Mouse (Mus musculus): ENCODE measurements around the gene Zbtb12. TPM values are rescaled to one million over a fixed set of nuclear protein-coding genes. Genes with fewer than 3 reads are reported as not detected.

Gene Zbtb12
- polyA plus RNA-seq, 1 experiment from 2014 or later, result 2.1 TPM

- Histone ChIP-seq H3K4me3 (ENCODE audit: low read length) (no peak overlapping the region), H3K4me1 (ENCODE audit: control insufficient read depth, insufficient read depth, low read length) (no peaks in the 10 kb centered on the region), H3K9ac (ENCODE audit: low read depth, low read length) (no peak overlapping the region), H3K4me2 (replicated peaks; ENCODE audit: low read depth, low read length) (no peak overlapping the region), H3K36me3 (ENCODE audit: control insufficient read depth, insufficient read depth, low read length) (no peaks in the 10 kb centered on the region), H3K27ac (ENCODE audit: low read depth, low read length) (no peak overlapping the region), H3K27me3 (ENCODE audit: control insufficient read depth, insufficient read depth, low read length) (no peaks in the 10 kb centered on the region), H3K9me3 (ENCODE audit: control insufficient read depth, low read length) (no peaks in the 10 kb centered on the region)
- WGBS, result 88% methylated on average over 5 of the region's 5 CpGs
- ATAC-seq (ENCODE audit: low FRiP score, low TSS enrichment), result no peak
These were observed 8.7 kb downstream of the Zbtb12 start for GRCm38 (mm10) chr17:34887942-34888341.

- no peaks in the 10 kb centered on the region for H3K9me3 ChIP-seq (ENCODE audit: control insufficient read depth, low read length)
- no peaks in the 10 kb centered on the region for H3K4me1 ChIP-seq (ENCODE audit: control insufficient read depth, insufficient read depth, low read length)
- ATAC-seq (ENCODE audit: low FRiP score, low TSS enrichment), result no peak
- no peak overlapping the region for H3K4me2 ChIP-seq (replicated peaks; ENCODE audit: low read depth, low read length)
- H3K27me3 ChIP-seq (ENCODE audit: control insufficient read depth, insufficient read depth, low read length), result no peaks in the 10 kb centered on the region
- 80% methylated on average over 12 of the region's 12 CpGs for WGBS
- H3K4me3 ChIP-seq (ENCODE audit: low read length), result no peak overlapping the region
- H3K9ac ChIP-seq (ENCODE audit: low read depth, low read length), result no peak overlapping the region
- H3K27ac ChIP-seq (ENCODE audit: low read depth, low read length), result no peak overlapping the region
- no peaks in the 10 kb centered on the region for H3K36me3 ChIP-seq (ENCODE audit: control insufficient read depth, insufficient read depth, low read length)
These were observed 10.9 kb downstream of the Zbtb12 start for GRCm38 (mm10) chr17:34890074-34890743.

GRCm38 (mm10) chr17:34891377-34891776 lies 12.1 kb downstream of the Zbtb12 start:
- Histone ChIP-seq H3K9me3 (ENCODE audit: control insufficient read depth, low read length) (no peaks in the 10 kb centered on the region), H3K4me2 (replicated peaks; ENCODE audit: low read depth, low read length) (no peak overlapping the region), H3K36me3 (ENCODE audit: control insufficient read depth, insufficient read depth, low read length) (peaks cover 5% of the 10 kb centered on the region), H3K4me1 (ENCODE audit: control insufficient read depth, insufficient read depth, low read length) (peaks cover 4% of the 10 kb centered on the region), H3K4me3 (ENCODE audit: low read length) (no peak overlapping the region), H3K27me3 (ENCODE audit: control insufficient read depth, insufficient read depth, low read length) (no peaks in the 10 kb centered on the region), H3K27ac (ENCODE audit: low read depth, low read length) (no peak overlapping the region), H3K9ac (ENCODE audit: low read depth, low read length) (no peak overlapping the region)
- WGBS, result 93% methylated on average over 2 of the region's 2 CpGs
- ATAC-seq (ENCODE audit: low FRiP score, low TSS enrichment), result no peak

DNA sequence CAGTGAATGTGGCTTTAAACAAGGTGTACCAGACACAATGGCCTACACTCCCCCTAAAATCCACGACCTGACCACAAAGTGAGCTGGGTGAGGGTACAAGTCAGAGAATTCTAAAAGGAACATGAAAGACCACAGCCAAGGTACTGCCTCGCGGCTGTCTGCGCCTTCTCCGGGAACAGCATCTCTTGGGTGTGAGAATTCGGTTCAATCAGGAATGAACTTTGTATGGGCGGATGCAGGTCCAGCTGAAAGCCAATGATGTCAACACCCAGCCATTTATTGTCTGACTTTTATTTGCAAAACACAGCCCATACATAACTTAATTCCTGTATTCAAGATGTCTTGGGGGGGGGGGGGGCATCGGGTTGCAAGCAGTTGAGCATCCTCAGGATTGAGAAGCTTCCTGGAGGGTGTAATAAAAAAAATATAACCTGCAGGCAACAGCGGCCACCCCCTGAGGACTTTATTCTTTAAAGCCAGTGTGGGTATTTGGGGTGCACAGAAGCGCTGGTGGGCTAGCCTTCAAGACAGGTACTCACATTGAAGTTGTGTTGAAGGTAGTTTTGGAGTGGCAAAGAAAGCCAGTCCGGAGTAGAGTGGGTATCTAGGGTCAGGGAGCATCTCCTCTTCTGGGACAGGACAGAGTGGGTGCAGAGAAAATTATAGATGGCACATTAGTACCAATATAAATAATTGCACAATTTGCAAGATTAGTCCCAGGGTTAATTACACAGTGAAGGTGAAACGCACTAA lies 14.0 kb downstream of the Zbtb12 start:
- Histone ChIP-seq H3K36me3 (ENCODE audit: control insufficient read depth, insufficient read depth, low read length) (peaks cover 7% of the 10 kb centered on the region), H3K4me2 (replicated peaks; ENCODE audit: low read depth, low read length) (peak overlapping the region; percentile 79), H3K9ac (ENCODE audit: low read depth, low read length) (peak overlapping the region; percentile 48; the same call in 1 of the 2 replicates), H3K27ac (ENCODE audit: low read depth, low read length) (peak overlapping the region; percentile 74; the same call in 1 of the 2 replicates), H3K27me3 (ENCODE audit: control insufficient read depth, insufficient read depth, low read length) (no peaks in the 10 kb centered on the region), H3K9me3 (ENCODE audit: control insufficient read depth, low read length) (no peaks in the 10 kb centered on the region), H3K4me3 (ENCODE audit: low read length) (peak overlapping the region; percentile 53), H3K4me1 (ENCODE audit: control insufficient read depth, insufficient read depth, low read length) (peaks cover 10% of the 10 kb centered on the region)
- ATAC-seq (ENCODE audit: low FRiP score, low TSS enrichment), result no peak
- 74% methylated on average over 12 of the region's 12 CpGs for WGBS

GRCm38 (mm10) chr17:34894074-34894597 lies 14.9 kb downstream of the Zbtb12 start:
- peak overlapping the region; percentile 79 for H3K4me2 ChIP-seq (replicated peaks; ENCODE audit: low read depth, low read length)
- H3K9ac ChIP-seq (ENCODE audit: low read depth, low read length), result peak overlapping the region; percentile 78
- WGBS, result under 1% methylated on average over 42 of the region's 51 CpGs
- peak overlapping the region; percentile 53 for H3K4me3 ChIP-seq (ENCODE audit: low read length)
- H3K9me3 ChIP-seq (ENCODE audit: control insufficient read depth, low read length), result no peaks in the 10 kb centered on the region
- peaks cover 7% of the 10 kb centered on the region for H3K36me3 ChIP-seq (ENCODE audit: control insufficient read depth, insufficient read depth, low read length)
- H3K4me1 ChIP-seq (ENCODE audit: control insufficient read depth, insufficient read depth, low read length), result peaks cover 10% of the 10 kb centered on the region
- H3K27ac ChIP-seq (ENCODE audit: low read depth, low read length), result peak overlapping the region; percentile 75
- peak; percentile 92 for ATAC-seq (ENCODE audit: low FRiP score, low TSS enrichment)
- H3K27me3 ChIP-seq (ENCODE audit: control insufficient read depth, insufficient read depth, low read length), result no peaks in the 10 kb centered on the region

GRCm38 (mm10) chr17:34894801-34895530 lies 15.7 kb downstream of the Zbtb12 start:
- Histone ChIP-seq H3K9me3 (ENCODE audit: control insufficient read depth, low read length) (no peaks in the 10 kb centered on the region), H3K9ac (ENCODE audit: low read depth, low read length) (peak overlapping the region; percentile 78), H3K4me2 (replicated peaks; ENCODE audit: low read depth, low read length) (peak overlapping the region; percentile 79), H3K36me3 (ENCODE audit: control insufficient read depth, insufficient read depth, low read length) (peaks cover 7% of the 10 kb centered on the region), H3K4me1 (ENCODE audit: control insufficient read depth, insufficient read depth, low read length) (peaks cover 10% of the 10 kb centered on the region), H3K27me3 (ENCODE audit: control insufficient read depth, insufficient read depth, low read length) (no peaks in the 10 kb centered on the region), H3K27ac (ENCODE audit: low read depth, low read length) (peak overlapping the region; percentile 75), H3K4me3 (ENCODE audit: low read length) (peak overlapping the region; percentile 53)
- peak; percentile 21 for ATAC-seq (ENCODE audit: low FRiP score, low TSS enrichment)
- WGBS, result 6% methylated on average over 49 of the region's 51 CpGs

GRCm38 (mm10) chr17:34895724-34896123 lies 16.4 kb downstream of the Zbtb12 start:
- no peaks in the 10 kb centered on the region for H3K9me3 ChIP-seq (ENCODE audit: control insufficient read depth, low read length)
- peak overlapping the region; percentile 75; the same call in 1 of the 2 replicates for H3K27ac ChIP-seq (ENCODE audit: low read depth, low read length)
- peak overlapping the region; percentile 79 for H3K4me2 ChIP-seq (replicated peaks; ENCODE audit: low read depth, low read length)
- peak overlapping the region; percentile 78; the same call in 1 of the 2 replicates for H3K9ac ChIP-seq (ENCODE audit: low read depth, low read length)
- WGBS, result 93% methylated on average over 15 of the region's 15 CpGs
- H3K4me3 ChIP-seq (ENCODE audit: low read length), result peak overlapping the region; percentile 53
- no peaks in the 10 kb centered on the region for H3K27me3 ChIP-seq (ENCODE audit: control insufficient read depth, insufficient read depth, low read length)
- peaks cover 7% of the 10 kb centered on the region for H3K36me3 ChIP-seq (ENCODE audit: control insufficient read depth, insufficient read depth, low read length)
- ATAC-seq (ENCODE audit: low FRiP score, low TSS enrichment), result no peak
- H3K4me1 ChIP-seq (ENCODE audit: control insufficient read depth, insufficient read depth, low read length), result peaks cover 10% of the 10 kb centered on the region

- H3K36me3 ChIP-seq (ENCODE audit: control insufficient read depth, insufficient read depth, low read length), result peaks cover 7% of the 10 kb centered on the region
- no peak overlapping the region for H3K4me3 ChIP-seq (ENCODE audit: low read length)
- H3K4me2 ChIP-seq (replicated peaks; ENCODE audit: low read depth, low read length), result peak overlapping the region; percentile 8; the same call in 1 of the 2 replicates
- no peak overlapping the region for H3K9ac ChIP-seq (ENCODE audit: low read depth, low read length)
- H3K27me3 ChIP-seq (ENCODE audit: control insufficient read depth, insufficient read depth, low read length), result no peaks in the 10 kb centered on the region
- ATAC-seq (ENCODE audit: low FRiP score, low TSS enrichment), result no peak
- peaks cover 10% of the 10 kb centered on the region for H3K4me1 ChIP-seq (ENCODE audit: control insufficient read depth, insufficient read depth, low read length)
- H3K9me3 ChIP-seq (ENCODE audit: control insufficient read depth, low read length), result no peaks in the 10 kb centered on the region
- 87% methylated on average over 17 of the region's 17 CpGs for WGBS
- H3K27ac ChIP-seq (ENCODE audit: low read depth, low read length), result no peak overlapping the region
These were observed 17.1 kb downstream of the Zbtb12 start for GRCm38 (mm10) chr17:34896366-34896765.
